ENCODE assay signal across 8 mouse cellular contexts in the genomic region with DNA sequence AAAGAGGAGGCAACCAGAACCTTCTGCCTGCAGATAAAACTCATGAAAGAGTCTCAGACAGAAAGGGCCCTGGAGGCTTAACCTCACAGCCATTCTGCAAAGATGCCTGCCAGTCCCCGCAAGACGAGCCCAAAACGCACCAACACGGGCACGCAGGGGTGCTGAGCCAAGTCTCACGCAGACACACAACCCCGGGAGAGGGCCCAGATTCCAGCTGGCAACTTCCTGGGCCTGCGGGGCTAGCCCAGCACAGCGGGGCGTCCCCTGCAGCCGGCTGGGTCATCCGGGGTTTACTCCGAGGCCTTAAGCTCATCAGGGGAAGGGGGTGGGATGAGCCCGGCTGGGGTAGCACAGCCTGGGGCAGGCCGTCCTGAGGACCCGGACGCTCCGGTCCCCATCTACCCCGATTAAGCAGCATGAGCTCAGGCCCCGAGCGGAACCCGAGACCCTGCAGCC. TPM values are rescaled to one million over a fixed set of nuclear protein-coding genes. Genes with fewer than 3 reads are reported as not detected.
DNase-seq lines count a peak whose midpoint lies in the region; ATAC-seq and TF ChIP-seq lines count a peak whose summit lies in the region.

No protein-coding gene starts in this region.

- peak; percentile 59 for DNase-seq in lung, adult 2 months
- DNase-seq in lung, postnatal 25 days (ENCODE audit: low spot score) = no peak
- peak; percentile 39 to 62 for DNase-seq in adrenal gland, postnatal 36 days
- peak; percentile 55 to 66 for DNase-seq in heart, postnatal 14 days
- DNase-seq in limb, embryonic 10.5 days (ENCODE audit: low spot score) = no peak
- DNase-seq in stomach, postnatal 0 days (ENCODE audit: low spot score) = peak; percentile 55

- no peaks in the 10 kb centered on the region for H3K9me3 ChIP-seq in embryonic facial prominence, embryonic 15.5 days (replicated peaks)
- no peaks in the 10 kb centered on the region for H3K9me3 ChIP-seq in limb, embryonic 10.5 days (replicated peaks)
- H3K9me3 ChIP-seq in midbrain, embryonic 12.5 days = no peaks in the 10 kb centered on the region
- no peaks in the 10 kb centered on the region for H3K9me3 ChIP-seq in stomach, postnatal 0 days (ENCODE audit: control insufficient read depth, low read length)

- peaks cover 2% of the 10 kb centered on the region; the same call in 1 of the 2 replicates for H3K36me3 ChIP-seq in embryonic facial prominence, embryonic 15.5 days
- peaks cover 19% of the 10 kb centered on the region for H3K36me3 ChIP-seq in limb, embryonic 10.5 days
- H3K36me3 ChIP-seq in midbrain, embryonic 12.5 days = peaks cover 8% of the 10 kb centered on the region
- no peaks in the 10 kb centered on the region for H3K36me3 ChIP-seq in stomach, postnatal 0 days (ENCODE audit: control insufficient read depth, insufficient read depth, low read length)

- TF ChIP-seq CTCF in lung, adult 2 months (IDR thresholded peaks at IDR 0.05; ENCODE audit: insufficient read depth, low read length) = no peak
- no peak for TF ChIP-seq CTCF in stomach, postnatal 0 days (IDR thresholded peaks at IDR 0.05; ENCODE audit: low read depth)

- ATAC-seq in embryonic facial prominence, embryonic 15.5 days (ENCODE audit: insufficient number of reproducible peaks, low FRiP score, low TSS enrichment, low read depth) = peak; percentile 48
- ATAC-seq in midbrain, embryonic 12.5 days (ENCODE audit: low FRiP score, low read depth) = peak; percentile 77; the same call in 1 of the 2 replicates
- peak; percentile 34 for ATAC-seq in stomach, postnatal 0 days (ENCODE audit: low FRiP score, low TSS enrichment)

- TF ChIP-seq POLR2A in lung, adult 2 months (IDR thresholded peaks at IDR 0.05; ENCODE audit: borderline replicate concordance, extremely low read depth, low read depth, low read length) = no peak

- 1% methylated on average over 22 of the region's 22 CpGs for WGBS in lung, adult 2 months
- WGBS in embryonic facial prominence, embryonic 15.5 days = under 1% methylated on average over 22 of the region's 22 CpGs
- 1% methylated on average over 22 of the region's 22 CpGs for WGBS in limb, embryonic 10.5 days
- 0% methylated on average over 20 of the region's 22 CpGs for WGBS in midbrain, embryonic 12.5 days
- 0% methylated on average over 22 of the region's 22 CpGs for WGBS in stomach, postnatal 0 days

- intact Hi-C loops in heart, postnatal 14 days (cut with DNase I) = loop anchor here (2.0 kb wide), 1 partner anchor 34 kb away; no protein-coding TSS in a partner anchor

- H3K4me3 ChIP-seq in lung, adult 2 months (replicated peaks; ENCODE audit: extremely low read depth, low read depth, low read length) = peak overlapping the region; percentile 74
- peak overlapping the region; percentile 82 for H3K4me3 ChIP-seq in embryonic facial prominence, embryonic 15.5 days (replicated peaks)
- peak overlapping the region; percentile 88 for H3K4me3 ChIP-seq in limb, embryonic 10.5 days
- H3K4me3 ChIP-seq in midbrain, embryonic 12.5 days = peak overlapping the region; percentile 77
- peak overlapping the region; percentile 85 for H3K4me3 ChIP-seq in stomach, postnatal 0 days (ENCODE audit: low read depth, low read length)

- peak overlapping the region; percentile 92 for H3K27ac ChIP-seq in embryonic facial prominence, embryonic 15.5 days (replicated peaks)
- H3K27ac ChIP-seq in limb, embryonic 10.5 days = peak overlapping the region; percentile 99
- H3K27ac ChIP-seq in midbrain, embryonic 12.5 days (replicated peaks) = peak overlapping the region; percentile 89
- H3K27ac ChIP-seq in stomach, postnatal 0 days (replicated peaks) = peak overlapping the region; percentile 95

- peaks cover 19% of the 10 kb centered on the region for H3K4me1 ChIP-seq in lung, adult 2 months (ENCODE audit: control insufficient read depth, insufficient read depth, low read length)
- peaks cover 38% of the 10 kb centered on the region for H3K4me1 ChIP-seq in embryonic facial prominence, embryonic 15.5 days
- peaks cover 34% of the 10 kb centered on the region for H3K4me1 ChIP-seq in limb, embryonic 10.5 days
- peaks cover 28% of the 10 kb centered on the region for H3K4me1 ChIP-seq in midbrain, embryonic 12.5 days
- peaks cover 6% of the 10 kb centered on the region; the same call in 1 of the 2 replicates for H3K4me1 ChIP-seq in stomach, postnatal 0 days (replicated peaks; ENCODE audit: control insufficient read depth, insufficient read depth)

- no peak for TF ChIP-seq EP300 in stomach, postnatal 0 days (optimal IDR thresholded peaks at IDR 0.05)

- H3K9ac ChIP-seq in embryonic facial prominence, embryonic 15.5 days = peak overlapping the region; percentile 85
- peak overlapping the region; percentile 88 for H3K9ac ChIP-seq in midbrain, embryonic 12.5 days (replicated peaks)
- peak overlapping the region; percentile 87 for H3K9ac ChIP-seq in stomach, postnatal 0 days (ENCODE audit: low read length)

- H3K4me2 ChIP-seq in embryonic facial prominence, embryonic 15.5 days (replicated peaks) = peak overlapping the region; percentile 70
- H3K4me2 ChIP-seq in midbrain, embryonic 12.5 days (replicated peaks) = peak overlapping the region; percentile 88
- peak overlapping the region; percentile 86 for H3K4me2 ChIP-seq in stomach, postnatal 0 days (replicated peaks; ENCODE audit: low read depth)

- H3K27me3 ChIP-seq in embryonic facial prominence, embryonic 15.5 days = no peaks in the 10 kb centered on the region
- no peaks in the 10 kb centered on the region for H3K27me3 ChIP-seq in limb, embryonic 10.5 days (ENCODE audit: low read depth, poor library complexity, severe bottlenecking)
- no peaks in the 10 kb centered on the region for H3K27me3 ChIP-seq in midbrain, embryonic 12.5 days
- H3K27me3 ChIP-seq in stomach, postnatal 0 days (ENCODE audit: control insufficient read depth, insufficient read depth, low read length) = no peaks in the 10 kb centered on the region

RNA-seq across cellular contexts. Expression of gene Ssh1, which starts 0.6 kb away (rescaled TPM):
- polyA plus RNA-seq in lung, adult 2 months (2012; rRNA removed) = 22.1 and 27.3 TPM in 2 replicates
- 10 to 100 TPM; 16.5 to 18.8 TPM for total RNA-seq in adrenal gland, postnatal 36 days (2021)
- 10.7 and 12.8 TPM in 2 replicates for polyA plus RNA-seq in embryonic facial prominence, embryonic 15.5 days (2015; fragmentation: Nextera tagmentation; extraction: Ambion mirVana)
- 10 to 100 TPM; 13.0 to 13.9 TPM for total RNA-seq in heart, postnatal 14 days (2021)
- polyA plus RNA-seq in limb, embryonic 10.5 days (2016; fragmentation: Nextera tagmentation; extraction: Ambion mirVana) = 13.6 and 16.4 TPM in 2 replicates
- 16.0 and 18.5 TPM in 2 replicates for polyA plus RNA-seq in midbrain, embryonic 12.5 days (2016; fragmentation: Nextera tagmentation; extraction: Ambion mirVana)
- polyA plus RNA-seq in stomach, postnatal 0 days (2015; fragmentation: Nextera tagmentation; extraction: Ambion mirVana) = 5.0 and 5.3 TPM in 2 replicates

RNA-seq across cellular contexts. Expression of gene Dao, which starts 10.4 kb away (rescaled TPM):
- polyA plus RNA-seq in lung, adult 2 months (2012; rRNA removed) = 0.05 and 0.17 TPM in 2 replicates
- total RNA-seq in adrenal gland, postnatal 36 days (2021) = not detected
- polyA plus RNA-seq in embryonic facial prominence, embryonic 15.5 days (2015; fragmentation: Nextera tagmentation; extraction: Ambion mirVana) = not detected in 2 replicates
- total RNA-seq in heart, postnatal 14 days (2021) = not detected
- not detected in 2 replicates for polyA plus RNA-seq in limb, embryonic 10.5 days (2016; fragmentation: Nextera tagmentation; extraction: Ambion mirVana)
- polyA plus RNA-seq in midbrain, embryonic 12.5 days (2016; fragmentation: Nextera tagmentation; extraction: Ambion mirVana) = not detected in 2 replicates
- polyA plus RNA-seq in stomach, postnatal 0 days (2015; fragmentation: Nextera tagmentation; extraction: Ambion mirVana) = 0.15 and 0.24 TPM in 2 replicates

Comparison
In these comparisons a context has a peak if more than half of its experiments do, and no peak if none do; other contexts are left out.
1. DNase-seq: peak in lung, adult 2 months (single experiment), adrenal gland, postnatal 36 days (2 of 2), heart, postnatal 14 days (2 of 2) and stomach, postnatal 0 days (single experiment); none in lung, postnatal 25 days (single experiment) and limb, embryonic 10.5 days (single experiment).
2. Peak in every context shown above with its lines, with median percentiles within 50 percentile points of each other: H3K4me3 ChIP-seq, ATAC-seq, H3K27ac ChIP-seq, H3K4me2 ChIP-seq and H3K9ac ChIP-seq.